Mouse (Mus musculus): Measurements from ENCODE around the gene Tbc1d20.
"Not testable (repeated sequence)": the region's sequence is repeated elsewhere in the genome, so short reads cannot be mapped to it uniquely, and the experiment has no call there.

The Tbc1d20 gene

GRCm38 (mm10) chr2:152293727-152294475, at the start of gene Tbc1d20:
Gene Tbc1d20, plus strand, starts transcription at chr2:152293828.
- DNase-seq (ENCODE audit: low read depth, low spot score): peak; percentile 78

- no peak for DNase-seq (ENCODE audit: low read depth, low spot score)
These were observed 46.4 kb upstream of the Tbc1d20 start for GRCm38 (mm10) chr2:152247213-152247612.

GRCm38 (mm10) chr2:152250511-152250910, 43.1 kb upstream of the Tbc1d20 start:
- no peak for DNase-seq (ENCODE audit: low read depth, low spot score)

- DNase-seq (ENCODE audit: low read depth, low spot score): no peak
These were observed 33.9 kb upstream of the Tbc1d20 start for GRCm38 (mm10) chr2:152259739-152260138.

GRCm38 (mm10) chr2:152273639-152274038, 20.0 kb upstream of the Tbc1d20 start:
- no peak for DNase-seq (ENCODE audit: low read depth, low spot score)

GRCm38 (mm10) chr2:152281407-152281806, 12.2 kb upstream of the Tbc1d20 start:
- no peak for DNase-seq (ENCODE audit: low read depth, low spot score)

- no peak for DNase-seq (ENCODE audit: low read depth, low spot score)
These were observed 6.1 kb upstream of the Tbc1d20 start for GRCm38 (mm10) chr2:152287560-152287959.

- DNase-seq (ENCODE audit: low read depth, low spot score): no peak
These were observed 5.6 kb upstream of the Tbc1d20 start for GRCm38 (mm10) chr2:152288046-152288445.

GRCm38 (mm10) chr2:152289623-152290022, 4.0 kb upstream of the Tbc1d20 start:
- not testable (repeated sequence) for DNase-seq (ENCODE audit: low read depth, low spot score)

- DNase-seq (ENCODE audit: low read depth, low spot score): no peak
These were observed 1.2 kb upstream of the Tbc1d20 start for GRCm38 (mm10) chr2:152292475-152292874.

GRCm38 (mm10) chr2:152293179-152293726, 375 bp upstream of the Tbc1d20 start:
- no peak for DNase-seq (ENCODE audit: low read depth, low spot score)

- DNase-seq (ENCODE audit: low read depth, low spot score): no peak
These were observed 913 bp downstream of the Tbc1d20 start for GRCm38 (mm10) chr2:152294541-152294940.

GRCm38 (mm10) chr2:152302862-152303261, 9.2 kb downstream of the Tbc1d20 start:
- DNase-seq (ENCODE audit: low read depth, low spot score): peak; percentile 40

GRCm38 (mm10) chr2:152303781-152304180, 10.2 kb downstream of the Tbc1d20 start:
- no peak for DNase-seq (ENCODE audit: low read depth, low spot score)

- DNase-seq (ENCODE audit: low read depth, low spot score): no peak
These were observed 11.9 kb downstream of the Tbc1d20 start for GRCm38 (mm10) chr2:152305480-152305879.

GRCm38 (mm10) chr2:152307186-152307585, 13.6 kb downstream of the Tbc1d20 start:
- DNase-seq (ENCODE audit: low read depth, low spot score): no peak

- DNase-seq (ENCODE audit: low read depth, low spot score): no peak
These were observed 19.4 kb downstream of the Tbc1d20 start for GRCm38 (mm10) chr2:152312996-152313395.

- no peak for DNase-seq (ENCODE audit: low read depth, low spot score)
These were observed 20.3 kb downstream of the Tbc1d20 start for GRCm38 (mm10) chr2:152313926-152314325.

GRCm38 (mm10) chr2:152317054-152317453, 23.4 kb downstream of the Tbc1d20 start:
- no peak for DNase-seq (ENCODE audit: low read depth, low spot score)

- no peak for DNase-seq (ENCODE audit: low read depth, low spot score)
These were observed 27.9 kb downstream of the Tbc1d20 start for GRCm38 (mm10) chr2:152321558-152321957.

GRCm38 (mm10) chr2:152322198-152322597, 28.6 kb downstream of the Tbc1d20 start:
- DNase-seq (ENCODE audit: low read depth, low spot score): no peak

- no peak for DNase-seq (ENCODE audit: low read depth, low spot score)
These were observed 30.3 kb downstream of the Tbc1d20 start for GRCm38 (mm10) chr2:152323971-152324370.

GRCm38 (mm10) chr2:152324842-152325241, 31.2 kb downstream of the Tbc1d20 start:
- no peak for DNase-seq (ENCODE audit: low read depth, low spot score)
